Mouse (Mus musculus) kidney, adult 2 months (tissue): ENCODE results near the gene Dnah12.

ENCODE experiments used
- CTCF ChIP-seq: fragments of 200-500 bp; conservative IDR thresholded peaks from 2 replicates; pipeline ENCODE4 v1.5.1; 2011; ENCODE audit warnings: low read depth, mild to moderate bottlenecking, control low read depth, low read length, moderate library complexity, mixed read lengths; ENCODE audit not compliant: insufficient read depth, insufficient read length
- POLR2A ChIP-seq: fragments of 200-500 bp; IDR thresholded peaks from one replicate; pipeline ENCODE4 v1.6.1; 2011; ENCODE audit warnings: low read depth, low read length, control low read depth

- TF ChIP-seq CTCF (no peak), POLR2A (no peak)
These were observed 17.3 kb upstream of the Dnah12 start for GRCm38 (mm10) chr14:26675791-26676190.
